Mouse (Mus musculus): ENCODE data around the gene Adra2b. TPM values are rescaled to one million over a fixed set of nuclear protein-coding genes. Genes with fewer than 3 reads are reported as not detected.

Adra2b gene
- polyA plus RNA-seq, 1 experiment from 2014 or later: 0.88 TPM

GRCm38 (mm10) chr2:127332807-127333570, 30.0 kb upstream of the Adra2b start:
- ATAC-seq (replicated peaks): no peak
- no peak overlapping the region for H3K9ac ChIP-seq (replicated peaks)
- 76% methylated on average over 14 of the region's 14 CpGs for WGBS

GRCm38 (mm10) chr2:127333945-127334603, 28.9 kb upstream of the Adra2b start:
- 73% methylated on average over 5 of the region's 5 CpGs for WGBS
- peaks cover 33% of the 10 kb centered on the region for H3K27me3 ChIP-seq
- H3K9me3 ChIP-seq: no peaks in the 10 kb centered on the region
- peaks cover 8% of the 10 kb centered on the region for H3K4me1 ChIP-seq
- H3K9ac ChIP-seq (replicated peaks): no peak overlapping the region
- H3K27ac ChIP-seq (replicated peaks): no peak overlapping the region
- no peak for ATAC-seq (replicated peaks)
- no peaks in the 10 kb centered on the region for H3K36me3 ChIP-seq
- no peak overlapping the region for H3K4me3 ChIP-seq
- H3K4me2 ChIP-seq (replicated peaks): no peak overlapping the region

More at GRCm38 (mm10) chr2:127332807-127333570, 30.0 kb upstream of the Adra2b start:
- no peaks in the 10 kb centered on the region for H3K36me3 ChIP-seq
- peaks cover 8% of the 10 kb centered on the region for H3K4me1 ChIP-seq
- H3K4me2 ChIP-seq (replicated peaks): no peak overlapping the region
- peaks cover 33% of the 10 kb centered on the region for H3K27me3 ChIP-seq
- H3K9me3 ChIP-seq: no peaks in the 10 kb centered on the region
- no peak overlapping the region for H3K27ac ChIP-seq (replicated peaks)
- H3K4me3 ChIP-seq: no peak overlapping the region

- Histone ChIP-seq H3K9ac (replicated peaks) (no peak overlapping the region), H3K9me3 (no peaks in the 10 kb centered on the region), H3K4me2 (replicated peaks) (no peak overlapping the region), H3K36me3 (no peaks in the 10 kb centered on the region), H3K4me3 (no peak overlapping the region), H3K27me3 (peaks cover 33% of the 10 kb centered on the region), H3K4me1 (peaks cover 8% of the 10 kb centered on the region), H3K27ac (replicated peaks) (no peak overlapping the region)
- WGBS: 46% methylated on average over 11 of the region's 11 CpGs
- no peak for ATAC-seq (replicated peaks)
These were observed 27.9 kb upstream of the Adra2b start for GRCm38 (mm10) chr2:127335078-127335541.

GRCm38 (mm10) chr2:127335767-127336496, 27.1 kb upstream of the Adra2b start, which contains the start of gene Dusp2:
Gene Dusp2, plus strand, starts transcription at chr2:127336159.
- H3K9me3 ChIP-seq: no peaks in the 10 kb centered on the region
- H3K27ac ChIP-seq (replicated peaks): no peak within 1 kb of the TSS
- no peaks in the 10 kb centered on the region for H3K36me3 ChIP-seq
- H3K4me2 ChIP-seq (replicated peaks): peak within 1 kb of the TSS; percentile 92
- ATAC-seq (replicated peaks): peak; percentile 82
- H3K4me1 ChIP-seq: peaks cover 8% of the 10 kb centered on the region
- WGBS: under 1% methylated on average over 55 of the region's 76 CpGs
- peak within 1 kb of the TSS; percentile 62 for H3K4me3 ChIP-seq
- peaks cover 33% of the 10 kb centered on the region for H3K27me3 ChIP-seq
- H3K9ac ChIP-seq (replicated peaks): peak within 1 kb of the TSS; percentile 65

GRCm38 (mm10) chr2:127336497-127336832, 26.5 kb upstream of the Adra2b start:
- ATAC-seq (replicated peaks): no peak
- peak overlapping the region; percentile 65 for H3K9ac ChIP-seq (replicated peaks)

GRCm38 (mm10) chr2:127336885-127337284, 26.1 kb upstream of the Adra2b start:
- H3K27ac ChIP-seq (replicated peaks): no peak overlapping the region
- H3K9ac ChIP-seq (replicated peaks): peak overlapping the region; percentile 65
- H3K4me1 ChIP-seq: peaks cover 8% of the 10 kb centered on the region
- H3K9me3 ChIP-seq: no peaks in the 10 kb centered on the region
- 50% methylated on average over 5 of the region's 5 CpGs for WGBS
- ATAC-seq (replicated peaks): no peak
- H3K4me3 ChIP-seq: peak overlapping the region; percentile 62
- H3K36me3 ChIP-seq: no peaks in the 10 kb centered on the region
- peaks cover 33% of the 10 kb centered on the region for H3K27me3 ChIP-seq
- H3K4me2 ChIP-seq (replicated peaks): peak overlapping the region; percentile 92

More at GRCm38 (mm10) chr2:127336497-127336832, 26.5 kb upstream of the Adra2b start:
- Histone ChIP-seq H3K9me3 (no peaks in the 10 kb centered on the region), H3K36me3 (no peaks in the 10 kb centered on the region), H3K4me1 (peaks cover 8% of the 10 kb centered on the region), H3K4me2 (replicated peaks) (peak overlapping the region; percentile 92), H3K27ac (replicated peaks) (no peak overlapping the region), H3K4me3 (peak overlapping the region; percentile 62), H3K27me3 (peaks cover 33% of the 10 kb centered on the region)
- 5% methylated on average over 33 of the region's 33 CpGs for WGBS

GRCm38 (mm10) chr2:127337531-127337930, 25.5 kb upstream of the Adra2b start:
- H3K4me1 ChIP-seq: peaks cover 8% of the 10 kb centered on the region
- no peak overlapping the region for H3K9ac ChIP-seq (replicated peaks)
- ATAC-seq (replicated peaks): no peak
- WGBS: 67% methylated on average over 11 of the region's 11 CpGs
- H3K4me3 ChIP-seq: no peak overlapping the region
- peaks cover 33% of the 10 kb centered on the region for H3K27me3 ChIP-seq
- H3K4me2 ChIP-seq (replicated peaks): no peak overlapping the region
- no peaks in the 10 kb centered on the region for H3K36me3 ChIP-seq
- H3K27ac ChIP-seq (replicated peaks): no peak overlapping the region
- no peaks in the 10 kb centered on the region for H3K9me3 ChIP-seq

GRCm38 (mm10) chr2:127338012-127338411, 25.0 kb upstream of the Adra2b start:
- Histone ChIP-seq H3K36me3 (no peaks in the 10 kb centered on the region), H3K27ac (replicated peaks) (no peak overlapping the region), H3K4me1 (peaks cover 8% of the 10 kb centered on the region), H3K4me2 (replicated peaks) (no peak overlapping the region), H3K9me3 (no peaks in the 10 kb centered on the region), H3K4me3 (no peak overlapping the region), H3K27me3 (peaks cover 33% of the 10 kb centered on the region), H3K9ac (replicated peaks) (no peak overlapping the region)
- WGBS: 73% methylated on average over 7 of the region's 7 CpGs
- no peak for ATAC-seq (replicated peaks)

- peaks cover 33% of the 10 kb centered on the region for H3K27me3 ChIP-seq
- H3K27ac ChIP-seq (replicated peaks): no peak within 1 kb of the TSS
- H3K4me2 ChIP-seq (replicated peaks): no peak within 1 kb of the TSS
- no peaks in the 10 kb centered on the region for H3K9me3 ChIP-seq
- H3K9ac ChIP-seq (replicated peaks): no peak within 1 kb of the TSS
- 88% methylated on average over 4 of the region's 4 CpGs for WGBS
- no peaks in the 10 kb centered on the region for H3K36me3 ChIP-seq
- no peak within 1 kb of the TSS for H3K4me3 ChIP-seq
- no peak for ATAC-seq (replicated peaks)
- peaks cover 8% of the 10 kb centered on the region for H3K4me1 ChIP-seq
These were observed 24.6 kb upstream of the Adra2b start, which contains the start of gene Astl for GRCm38 (mm10) chr2:127338416-127338815. Gene Astl, plus strand, starts transcription at chr2:127338639.

- 73% methylated on average over 4 of the region's 4 CpGs for WGBS
- no peak overlapping the region for H3K9ac ChIP-seq (replicated peaks)
- ATAC-seq (replicated peaks): no peak
- no peaks in the 10 kb centered on the region for H3K36me3 ChIP-seq
- H3K27me3 ChIP-seq: peaks cover 33% of the 10 kb centered on the region
- H3K9me3 ChIP-seq: no peaks in the 10 kb centered on the region
- H3K4me3 ChIP-seq: no peak overlapping the region
- no peak overlapping the region for H3K27ac ChIP-seq (replicated peaks)
- peaks cover 8% of the 10 kb centered on the region for H3K4me1 ChIP-seq
- H3K4me2 ChIP-seq (replicated peaks): no peak overlapping the region
These were observed 24.2 kb upstream of the Adra2b start for GRCm38 (mm10) chr2:127338833-127339232.

- H3K9ac ChIP-seq (replicated peaks): no peak overlapping the region
- peaks cover 31% of the 10 kb centered on the region for H3K27me3 ChIP-seq
- ATAC-seq (replicated peaks): no peak
- H3K4me3 ChIP-seq: no peak overlapping the region
- no peak overlapping the region for H3K27ac ChIP-seq (replicated peaks)
- H3K4me2 ChIP-seq (replicated peaks): no peak overlapping the region
- H3K36me3 ChIP-seq: no peaks in the 10 kb centered on the region
- 85% methylated on average over 6 of the region's 6 CpGs for WGBS
- H3K4me1 ChIP-seq: peaks cover 8% of the 10 kb centered on the region
- no peaks in the 10 kb centered on the region for H3K9me3 ChIP-seq
These were observed 23.7 kb upstream of the Adra2b start for GRCm38 (mm10) chr2:127339262-127339661.

GRCm38 (mm10) chr2:127341159-127341558, 21.8 kb upstream of the Adra2b start:
- H3K36me3 ChIP-seq: no peaks in the 10 kb centered on the region
- no peak overlapping the region for H3K27ac ChIP-seq (replicated peaks)
- H3K9ac ChIP-seq (replicated peaks): no peak overlapping the region
- H3K4me3 ChIP-seq: no peak overlapping the region
- 10% methylated on average over 3 of the region's 3 CpGs for WGBS
- H3K4me1 ChIP-seq: 0 out of 2 replicates have a peak, but pooled peaks cover 3% of the 10 kb centered on the region
- H3K27me3 ChIP-seq: peaks cover 14% of the 10 kb centered on the region
- no peak for ATAC-seq (replicated peaks)
- H3K9me3 ChIP-seq: no peaks in the 10 kb centered on the region
- no peak overlapping the region for H3K4me2 ChIP-seq (replicated peaks)
